Mouse (Mus musculus) limb, embryonic 10.5 days (tissue): ENCODE measurements around the gene Vmn1r81. TPM values are rescaled to one million over a fixed set of nuclear protein-coding genes. Genes with fewer than 3 reads are reported as not detected.

Experiments used
- DNase-seq: peaks from one replicate; pipeline ENCODE4 v3.0.0-alpha.2; 2017; ENCODE audit warnings: low spot score
- H3K27ac ChIP-seq: fragments of 300-500 bp; sonication (generic); 2 replicates; pipeline ENCODE4 v1.5.1; 2016; ENCODE audit warnings: mild to moderate bottlenecking
- H3K27me3 ChIP-seq: fragments of 300-500 bp; sonication (generic); 2 replicates; pipeline ENCODE4 v1.6.1; 2016; ENCODE audit warnings: low read depth, mild to moderate bottlenecking; ENCODE audit not compliant: poor library complexity, severe bottlenecking
- H3K36me3 ChIP-seq: fragments of 300-500 bp; sonication (generic); 2 replicates; pipeline ENCODE4 v1.6.1; 2016; ENCODE audit warnings: mild to moderate bottlenecking, moderate library complexity
- H3K4me1 ChIP-seq: fragments of 300-500 bp; sonication (generic); 2 replicates; pipeline ENCODE4 v1.6.1; 2016
- H3K4me3 ChIP-seq: fragments of 300-500 bp; sonication (generic); 2 replicates; pipeline ENCODE4 v1.5.1; 2016; ENCODE audit warnings: mild to moderate bottlenecking, moderate library complexity
- H3K9me3 ChIP-seq: fragments of 300-500 bp; sonication (generic); replicated peaks from 2 replicates; pipeline ENCODE4 v1.6.1; 2016; ENCODE audit warnings: mild to moderate bottlenecking
- WGBS: fragments of 180-500 bp; shearing (Covaris S2); methylation state at CpG from one replicate; pipeline ENCODE4 v1.1.7; 2016; 5-methylcytosine and 5-hydroxymethylcytosine counted together
- polyA plus RNA-seq: library from polyadenylated mRNA; unstranded; fragments of >200 nt; fragmentation: Nextera tagmentation; extraction: Ambion mirVana; gene quantifications from 2 replicates; pipeline ENCODE4 v1.2.1, GENCODE M21; 2016

Vmn1r81 gene
- not detected in 2 replicates for polyA plus RNA-seq

GRCm38 (mm10) chr7:12268169-12268568 is at the start of gene Vmn1r81:
TSS of gene Vmn1r81 (minus strand) at chr7:12268269.
- DNase-seq: no peak
- WGBS: 82% methylated on average over 1 of the region's 1 CpGs
- H3K27me3 ChIP-seq: no peaks in the 10 kb centered on the region

GRCm38 (mm10) chr7:12300130-12300529 is 32.1 kb upstream of the Vmn1r81 start, which contains the start of gene Vmn1r82:
TSS of gene Vmn1r82 (plus strand) at chr7:12300430.
- no peak for DNase-seq
- no peaks in the 10 kb centered on the region for H3K9me3 ChIP-seq
- H3K36me3 ChIP-seq: no peaks in the 10 kb centered on the region
- WGBS: 68% methylated on average over 2 of the region's 2 CpGs
- H3K4me1 ChIP-seq: no peaks in the 10 kb centered on the region
- no peaks in the 10 kb centered on the region for H3K27me3 ChIP-seq
- no peak within 1 kb of the TSS for H3K27ac ChIP-seq
- H3K4me3 ChIP-seq: no peak within 1 kb of the TSS

More at GRCm38 (mm10) chr7:12268169-12268568, at the start of gene Vmn1r81:
- no peak within 1 kb of the TSS for H3K4me3 ChIP-seq
- no peaks in the 10 kb centered on the region for H3K36me3 ChIP-seq
- no peaks in the 10 kb centered on the region for H3K4me1 ChIP-seq
- H3K9me3 ChIP-seq: no peaks in the 10 kb centered on the region
- H3K27ac ChIP-seq: no peak within 1 kb of the TSS

GRCm38 (mm10) chr7:12204141-12204540 is 63.9 kb downstream of the Vmn1r81 start:
- H3K4me1 ChIP-seq: no peaks in the 10 kb centered on the region
- H3K27me3 ChIP-seq: no peaks in the 10 kb centered on the region
- H3K36me3 ChIP-seq: no peaks in the 10 kb centered on the region
- no peak for DNase-seq
- WGBS: 74% methylated on average over 2 of the region's 2 CpGs
- 0 out of 2 replicates have a peak, but pooled peaks cover 3% of the 10 kb centered on the region for H3K9me3 ChIP-seq
- H3K4me3 ChIP-seq: no peak overlapping the region
- no peak overlapping the region for H3K27ac ChIP-seq

Other genes with a start within 250 kb of the Vmn1r81 start
- gene Vmn1r77, start 231.5 kb downstream of the Vmn1r81 start, polyA plus RNA-seq: not detected in 2 replicates
- gene Vmn1r78, start 118.0 kb downstream of the Vmn1r81 start, polyA plus RNA-seq: not detected in 2 replicates
- not detected in 2 replicates for gene Vmn1r79, start 97.0 kb downstream of the Vmn1r81 start, polyA plus RNA-seq
- not detected in 2 replicates for gene Vmn1r80, start 79.0 kb downstream of the Vmn1r81 start, polyA plus RNA-seq
- not detected in 2 replicates for gene Vmn1r82, start 32.2 kb upstream of the Vmn1r81 start, polyA plus RNA-seq
- 0.09 TPM in 1 of 2 replicates, not detected in the other for gene Vmn1r83, start 61.2 kb upstream of the Vmn1r81 start, polyA plus RNA-seq
- not detected in 2 replicates for gene Vmn1r84, start 101.0 kb upstream of the Vmn1r81 start, polyA plus RNA-seq
- gene Zfp551, start 154.5 kb upstream of the Vmn1r81 start, polyA plus RNA-seq: 4.6 and 4.8 TPM in 2 replicates
- 29.8 and 36.1 TPM in 2 replicates for gene Zfp606, start 210.0 kb upstream of the Vmn1r81 start, polyA plus RNA-seq
- gene 2900092C05Rik, start 244.2 kb upstream of the Vmn1r81 start, polyA plus RNA-seq: not detected in 2 replicates